Mouse (Mus musculus) Patski (cell line): ENCODE measurements around the gene Pank1. TPM values are rescaled to one million over a fixed set of nuclear protein-coding genes. Genes with fewer than 3 reads are reported as not detected.

Experiments used
- ATAC-seq: fragments of 100-300 bp; one replicate; pipeline ENCODE4 v1.8.0; 2021
- CTCF ChIA-PET: fragments of 350-600 bp; sonication (Branson Sonifier 250); formaldehyde crosslinking; loops from one replicate; lab custom pipeline; 2022; ENCODE audit warnings: inconsistent platforms; lab: Charles Lee
- POLR2A ChIA-PET: fragments of 350-600 bp; sonication (Branson Sonifier 250); formaldehyde crosslinking; loops from one replicate; lab custom pipeline; 2022; ENCODE audit warnings: antibody characterized with exemption, inconsistent platforms; lab: Charles Lee
- DNase-seq: peaks from one replicate; pipeline ENCODE4 v3.0.0-alpha.2; 2011; ENCODE audit warnings: low read depth, low spot score
- H3K27me3 ChIP-seq: fragments of 371-371 bp; one replicate; pipeline ENCODE4 v1.5.1; 2021
- CTCF ChIP-seq: fragments of 100-300 bp; IDR thresholded peaks from one replicate; pipeline ENCODE4 v1.5.1; 2021
- in situ Hi-C: fragments of 300-500 bp; cut with MboI; formaldehyde crosslinking; loops from 3 replicates; pipeline ENCODE4 v1.11.1; 2018; ENCODE audit warnings: low pct_unique_long_range_greater_than_20kb, mixed read lengths
- polyA plus RNA-seq: library from polyadenylated mRNA; unstranded; gene quantifications from one replicate; pipeline ENCODE4 v1.2.3, GENCODE M21; 2021

The Pank1 gene
- polyA plus RNA-seq, 1 experiment from 2014 or later: 21.2 TPM

DNA sequence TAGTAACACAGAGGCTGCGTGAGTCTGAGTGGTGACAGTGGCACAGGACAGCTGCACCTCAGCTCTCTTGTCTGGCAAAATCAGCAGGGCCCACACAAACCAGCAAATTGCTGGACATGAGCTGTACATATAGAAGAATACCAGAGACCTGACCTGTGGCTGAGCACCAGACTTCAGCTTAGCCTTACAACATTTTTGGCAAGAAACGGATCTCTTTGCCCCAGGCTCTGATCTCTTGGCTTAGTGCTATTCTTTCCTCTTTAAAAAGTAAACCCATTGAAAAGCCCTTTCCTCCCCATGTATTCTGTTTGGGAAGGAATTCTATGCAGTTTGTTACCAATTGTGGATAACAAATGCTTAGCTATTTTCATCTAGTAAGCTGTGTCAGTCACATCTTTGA is 74.2 kb downstream of the Pank1 start:
- ChIA-PET POLR2A (interaction anchor here (0.6 kb wide), 1 partner anchor 60 kb away, joined by 3 read pairs; no protein-coding TSS in a partner anchor), CTCF (interaction anchor here (1.1 kb wide), 1 partner anchor 32 kb away, joined by 3 read pairs; no protein-coding TSS in a partner anchor)
- in situ Hi-C loops: no loop called here
- TF ChIP-seq CTCF: no peak
- H3K27me3 ChIP-seq: no peaks in the 10 kb centered on the region
- ATAC-seq (no peak), DNase-seq (no peak)

DNA sequence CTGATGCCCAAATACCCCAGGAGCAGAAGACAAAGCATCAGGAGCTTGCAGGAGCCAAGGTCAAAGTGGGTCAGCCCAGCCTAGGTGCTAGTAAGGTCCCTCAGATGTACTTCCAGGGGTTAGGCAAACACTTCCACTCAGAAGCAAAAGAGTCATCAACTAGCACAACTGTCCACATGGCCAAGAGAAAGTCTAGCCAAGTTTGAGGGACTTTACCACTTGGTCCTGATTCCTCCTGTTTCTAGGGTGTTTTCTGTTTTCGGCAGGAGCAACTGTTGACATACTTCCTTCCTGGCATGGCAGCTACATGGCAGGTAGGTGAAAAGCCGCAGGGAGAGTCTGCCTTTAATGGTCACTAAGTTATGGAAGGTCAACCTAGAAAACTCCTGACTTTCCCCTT is 74.7 kb downstream of the Pank1 start:
- no peak for TF ChIP-seq CTCF
- DNase-seq: no peak
- ChIA-PET POLR2A (interaction anchor here (0.6 kb wide), 1 partner anchor 60 kb away, joined by 3 read pairs; no protein-coding TSS in a partner anchor), CTCF (interaction anchor here (1.1 kb wide), 1 partner anchor 31 kb away, joined by 3 read pairs; no protein-coding TSS in a partner anchor)
- H3K27me3 ChIP-seq: no peaks in the 10 kb centered on the region
- no peak for ATAC-seq
- in situ Hi-C loops: no loop called here

DNA sequence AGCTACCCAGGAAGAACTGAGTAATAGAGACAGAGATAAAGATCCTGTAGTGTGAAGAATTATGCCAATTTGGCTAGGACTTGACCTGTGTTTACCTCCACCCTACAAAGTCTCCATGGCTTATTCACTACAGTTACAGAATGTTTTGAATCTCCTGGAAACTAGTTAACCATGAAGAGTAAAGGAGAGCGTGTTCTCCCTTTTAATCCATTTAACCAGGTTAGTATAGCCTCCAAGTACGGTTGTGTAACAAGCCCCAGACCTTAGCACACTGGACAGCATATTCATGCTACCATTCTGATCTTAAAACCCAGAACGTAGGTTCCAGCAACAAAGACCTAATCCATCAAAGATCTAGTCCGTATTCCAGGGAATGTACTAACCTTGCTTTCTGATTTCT is 75.9 kb downstream of the Pank1 start:
- ATAC-seq (no peak), DNase-seq (no peak)
- TF ChIP-seq CTCF: no peak
- in situ Hi-C loops: no loop called here
- CTCF ChIA-PET: interaction anchor here (1.1 kb wide), 1 partner anchor 19 kb away, joined by 4 read pairs; no protein-coding TSS in a partner anchor
- no peaks in the 10 kb centered on the region for H3K27me3 ChIP-seq
- POLR2A ChIA-PET: no interaction called here

DNA sequence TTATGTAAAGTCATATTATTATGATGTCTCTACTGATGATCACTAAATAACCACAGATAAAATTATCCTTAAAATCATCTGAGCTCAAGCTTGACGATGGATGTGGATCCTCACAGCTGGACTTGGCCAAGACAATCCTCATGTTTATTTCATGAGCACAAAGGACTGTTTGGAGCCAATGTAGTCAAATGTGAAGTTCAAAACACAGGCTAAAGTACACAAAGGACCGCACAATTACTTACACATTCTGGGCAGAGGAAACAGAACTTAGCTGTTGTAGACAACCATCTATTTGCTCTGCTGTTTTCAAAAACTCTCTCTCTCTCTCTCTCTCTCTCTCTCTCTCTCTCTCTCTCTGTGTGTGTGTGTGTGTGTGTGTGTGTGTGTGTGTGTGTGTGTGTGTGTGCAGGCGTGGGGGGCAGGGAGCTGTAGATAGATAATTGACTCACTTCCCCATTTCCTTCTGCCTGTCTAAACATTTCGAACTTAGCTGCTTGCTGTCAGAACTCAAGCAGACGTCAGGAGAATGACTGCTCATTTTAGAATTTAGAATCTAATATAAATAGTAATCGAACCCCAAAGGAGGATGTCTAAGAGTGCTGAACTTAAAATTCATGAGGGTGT is 79.5 kb downstream of the Pank1 start:
- ChIA-PET POLR2A (interaction anchor here (0.6 kb wide), 1 partner anchor 210 kb away, joined by 3 read pairs; no protein-coding TSS in a partner anchor), CTCF (interaction anchor here (1.0 to 1.5 kb wide), 2 partner anchors 8 to 20 kb away, joined by 3 read pairs; no protein-coding TSS in a partner anchor)
- in situ Hi-C loops: no loop called here
- no peak for DNase-seq
- ATAC-seq: no peak
- H3K27me3 ChIP-seq: no peaks in the 10 kb centered on the region
- no peak for TF ChIP-seq CTCF

DNA sequence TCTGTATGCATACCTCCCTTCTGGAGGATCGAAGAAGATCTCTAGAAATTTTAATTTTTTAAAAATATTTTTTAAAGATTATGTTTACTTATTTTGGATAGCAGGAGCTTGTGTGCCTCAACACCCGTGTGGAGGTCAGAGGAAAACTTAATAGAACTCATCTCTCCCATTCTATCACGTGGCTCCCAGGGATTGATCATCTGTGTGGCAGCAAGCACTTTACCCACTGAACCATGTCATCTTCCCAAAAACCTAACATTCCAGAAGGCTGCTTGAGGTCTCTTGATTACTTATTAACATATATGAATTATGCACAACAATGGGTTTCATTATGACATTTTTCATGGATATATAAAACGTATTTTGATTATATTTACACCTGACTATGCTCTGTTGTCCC is 82.9 kb downstream of the Pank1 start:
- TF ChIP-seq CTCF: no peak
- POLR2A ChIA-PET: interaction anchor here (0.6 kb wide), 1 partner anchor 80 kb away, joined by 3 read pairs; no protein-coding TSS in a partner anchor
- CTCF ChIA-PET: no interaction called here
- in situ Hi-C loops: no loop called here
- DNase-seq (no peak), ATAC-seq (peak; percentile 12)
- H3K27me3 ChIP-seq: no peaks in the 10 kb centered on the region

DNA sequence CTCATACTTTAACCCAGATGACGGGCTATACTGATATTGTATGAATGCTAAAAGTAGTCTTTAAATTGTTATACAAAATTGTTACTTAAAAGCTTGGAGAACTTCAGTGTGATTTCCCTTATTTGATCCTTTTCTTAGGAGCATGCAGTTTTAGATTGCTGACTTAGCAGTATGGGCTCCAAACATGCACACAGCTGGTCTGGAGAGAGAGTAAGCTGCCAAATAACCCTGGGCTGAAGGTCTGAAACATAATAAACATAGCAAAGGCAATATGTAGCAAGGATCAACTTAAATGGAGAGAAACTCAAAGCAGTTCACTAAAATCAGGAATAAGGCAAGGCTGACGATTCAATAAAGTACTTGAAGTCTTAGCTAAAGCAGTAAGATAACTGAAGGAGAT is 96.8 kb downstream of the Pank1 start:
- TF ChIP-seq CTCF: no peak
- ATAC-seq (no peak), DNase-seq (no peak)
- H3K27me3 ChIP-seq: no peaks in the 10 kb centered on the region
- ChIA-PET CTCF (no interaction called here), POLR2A (no interaction called here)
- in situ Hi-C loops: no loop called here

DNA sequence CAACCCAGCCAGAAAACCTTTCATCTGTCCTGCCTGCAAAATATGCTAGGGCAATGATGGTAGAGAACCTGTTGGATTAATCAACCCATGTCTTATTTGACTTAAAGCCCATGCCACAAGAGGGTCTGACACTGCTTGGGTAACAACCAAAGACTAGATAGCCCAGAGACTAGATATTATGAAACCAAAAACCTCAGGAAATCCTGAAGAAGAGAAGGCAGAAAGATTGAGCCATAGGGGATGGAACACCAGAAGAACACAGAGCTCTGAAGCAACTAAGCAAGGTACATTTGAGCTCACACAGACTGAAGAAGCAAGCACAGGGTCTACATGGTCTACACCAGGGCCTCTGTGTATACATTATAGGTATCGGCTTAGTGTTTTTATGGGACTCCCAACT is 100.3 kb downstream of the Pank1 start:
- POLR2A ChIA-PET: no interaction called here
- DNase-seq (no peak), ATAC-seq (no peak)
- no peaks in the 10 kb centered on the region for H3K27me3 ChIP-seq
- CTCF ChIA-PET: interaction anchor here (1.2 to 1.3 kb wide), 2 partner anchors 9 to 13 kb away, joined by 3 read pairs; no protein-coding TSS in a partner anchor
- no peak for TF ChIP-seq CTCF
- in situ Hi-C loops: loop anchor here (5.0 kb wide), 1 partner anchor 112 kb away; no protein-coding TSS in a partner anchor

DNA sequence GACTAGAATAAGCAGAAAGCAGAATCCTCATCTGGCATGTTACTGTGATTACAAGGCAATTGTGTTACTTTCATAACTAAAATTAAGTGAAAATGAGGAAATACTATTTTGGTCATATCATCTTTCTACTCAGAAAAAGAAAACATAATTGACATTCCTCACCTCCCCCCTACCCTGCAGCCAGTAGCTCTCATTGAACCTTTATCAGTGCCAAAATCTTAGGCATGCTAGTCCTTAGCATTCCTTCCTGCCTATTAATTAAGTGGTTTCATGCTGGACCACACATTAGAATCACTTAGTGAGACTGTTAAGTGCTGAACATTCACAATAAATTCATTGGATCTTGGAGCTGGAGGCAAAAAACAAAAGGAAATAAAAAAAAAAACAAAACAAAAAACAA is 101.2 kb downstream of the Pank1 start:
- ChIA-PET POLR2A (no interaction called here), CTCF (interaction anchor here (1.2 to 1.3 kb wide), 2 partner anchors 9 to 14 kb away, joined by 3 read pairs; no protein-coding TSS in a partner anchor)
- no peaks in the 10 kb centered on the region for H3K27me3 ChIP-seq
- ATAC-seq (peak; percentile 97), DNase-seq (peak; percentile 48)
- TF ChIP-seq CTCF: no peak
- in situ Hi-C loops: loop anchor here (5.0 kb wide), 1 partner anchor 111 kb away; no protein-coding TSS in a partner anchor

DNA sequence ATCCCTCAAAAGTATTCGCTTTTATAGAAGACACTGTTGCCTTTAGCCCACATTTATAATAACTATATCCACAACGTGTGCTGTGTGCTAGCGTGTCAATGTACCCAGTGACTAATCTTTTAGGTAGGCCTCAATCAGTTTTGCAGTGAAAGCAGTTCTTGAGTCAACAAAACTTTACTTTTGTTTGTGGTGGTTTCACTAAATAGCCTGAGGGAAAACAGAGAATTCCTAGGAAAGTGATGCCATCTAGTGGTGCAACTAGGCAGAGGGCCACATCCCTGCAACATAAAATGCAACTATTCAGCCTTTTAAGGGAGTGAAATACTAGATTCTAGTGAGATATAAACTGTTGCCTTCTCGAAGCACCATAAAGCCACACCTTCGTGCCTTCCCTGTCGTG is 106.5 kb downstream of the Pank1 start:
- no peaks in the 10 kb centered on the region for H3K27me3 ChIP-seq
- in situ Hi-C loops: no loop called here
- POLR2A ChIA-PET: no interaction called here
- TF ChIP-seq CTCF: peak; percentile 91
- DNase-seq (peak; percentile 53), ATAC-seq (peak; percentile 84)
- CTCF ChIA-PET: interaction anchor here (0.7 to 2.2 kb wide), 7 partner anchors 32 to 136 kb away, joined by 3 to 7 read pairs (median 5); no protein-coding TSS in a partner anchor

DNA sequence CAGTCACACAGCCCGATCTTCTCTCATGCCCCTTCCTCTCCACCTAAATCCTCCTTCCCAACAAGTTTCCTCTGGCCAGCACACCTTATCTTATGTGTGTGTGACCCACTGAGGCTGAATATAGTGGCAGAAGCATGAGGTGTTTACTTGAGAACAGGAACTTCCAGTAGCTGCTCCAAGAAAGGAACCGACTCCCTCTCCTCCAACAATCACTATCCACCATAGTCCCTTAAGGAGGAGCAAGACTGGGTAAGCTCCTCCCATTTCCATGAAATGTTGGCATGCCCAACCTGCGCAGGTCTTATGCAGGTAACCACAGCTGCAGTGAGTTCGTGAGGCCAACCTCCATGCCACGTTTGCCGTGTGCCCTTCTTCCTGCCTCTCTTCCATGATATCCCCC is 108.5 kb downstream of the Pank1 start:
- in situ Hi-C loops: no loop called here
- POLR2A ChIA-PET: no interaction called here
- ATAC-seq (no peak), DNase-seq (no peak)
- CTCF ChIA-PET: interaction anchor here (0.8 to 1.3 kb wide), 4 partner anchors 17 to 85 kb away, joined by 3 to 4 read pairs (median 3); no protein-coding TSS in a partner anchor
- peaks cover 4% of the 10 kb centered on the region for H3K27me3 ChIP-seq
- TF ChIP-seq CTCF: no peak

DNA sequence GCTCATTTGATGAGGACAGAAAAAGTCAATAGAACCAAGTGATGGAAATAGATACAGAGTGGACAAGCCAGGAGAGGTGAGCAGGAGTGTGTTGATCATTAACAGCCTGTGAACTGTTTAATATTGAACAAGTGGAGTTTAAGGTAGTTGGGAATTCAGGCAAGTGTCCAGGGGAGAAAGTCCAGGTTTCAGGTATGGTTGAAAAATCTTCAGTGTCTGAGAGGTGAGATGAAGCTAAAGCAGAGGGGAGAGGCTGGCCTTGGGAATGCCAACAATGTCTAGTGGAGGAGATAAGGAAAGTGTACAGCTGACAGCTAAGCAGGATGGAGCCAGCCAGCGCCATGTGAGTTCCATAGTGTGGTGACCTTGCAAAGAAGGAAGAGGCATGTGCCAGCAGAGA is 120.5 kb downstream of the Pank1 start:
- CTCF ChIA-PET: no interaction called here

More for the DNA sequence above, 120.5 kb downstream of the Pank1 start:
- ATAC-seq (no peak), DNase-seq (no peak)
- POLR2A ChIA-PET: no interaction called here
- in situ Hi-C loops: no loop called here
- peaks cover 3% of the 10 kb centered on the region for H3K27me3 ChIP-seq
- TF ChIP-seq CTCF: no peak

Other genes starting within 250 kb of the Pank1 start
- gene Ifit1bl2, start 238.7 kb downstream of the Pank1 start, polyA plus RNA-seq: 0.24 TPM
- gene Ifit1, start 238.6 kb downstream of the Pank1 start, polyA plus RNA-seq: 2.3 TPM
- gene Slc16a12, start 132.2 kb downstream of the Pank1 start, polyA plus RNA-seq: 0.19 TPM
- gene Kif20b, start 42.9 kb upstream of the Pank1 start, polyA plus RNA-seq: 34.1 TPM